Mouse (Mus musculus) spleen, adult 2 months (tissue): Measurements from ENCODE around the gene Myo9a.

Experiments used
- CTCF ChIP-seq: fragments of 200-500 bp; IDR thresholded peaks from 2 replicates; pipeline ENCODE4 v1.5.1; 2011; ENCODE audit warnings: mild to moderate bottlenecking, inconsistent platforms; ENCODE audit not compliant: insufficient read depth, insufficient read length, insufficient replicate concordance; ENCODE audit errors: extremely low read depth
- POLR2A ChIP-seq: fragments of 200-500 bp; IDR thresholded peaks from 2 replicates; pipeline ENCODE4 v1.6.1; 2011; ENCODE audit warnings: low read depth, low read length, inconsistent platforms

DNA sequence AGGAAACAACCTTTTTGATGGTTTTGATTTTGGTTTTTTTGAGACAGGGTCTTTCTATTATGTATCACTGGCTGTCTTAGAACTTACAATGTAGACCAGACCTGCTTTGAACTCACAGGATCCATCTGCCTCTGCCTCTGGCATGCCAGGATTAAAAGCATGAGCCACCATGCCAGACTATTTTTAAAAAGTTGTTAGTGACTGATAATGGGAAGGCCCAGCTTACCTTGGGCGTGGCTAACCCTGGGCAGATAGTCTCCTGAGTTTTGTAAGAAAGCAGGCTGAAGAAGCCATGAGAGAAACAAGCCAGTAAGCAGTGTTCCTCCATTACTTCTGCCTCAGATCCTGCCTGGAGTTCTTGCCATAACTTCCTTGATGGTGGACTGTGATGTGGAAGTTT lies 152.7 kb downstream of the Myo9a start:
- TF ChIP-seq CTCF (no peak), POLR2A (no peak)
